Mouse (Mus musculus) liver, postnatal 0 days (tissue): ENCODE measurements around the gene Adora2a.

Source experiments
- CTCF ChIP-seq: sonication (generic); IDR thresholded peaks from 2 replicates; pipeline ENCODE4 v1.5.1; 2016; ENCODE audit warnings: antibody characterized with exemption, low read depth
- EP300 ChIP-seq: IDR thresholded peaks from 2 replicates; pipeline ENCODE4 v1.6.1; 2016; ENCODE audit warnings: antibody characterized with exemption, low read depth, mild to moderate bottlenecking

DNA sequence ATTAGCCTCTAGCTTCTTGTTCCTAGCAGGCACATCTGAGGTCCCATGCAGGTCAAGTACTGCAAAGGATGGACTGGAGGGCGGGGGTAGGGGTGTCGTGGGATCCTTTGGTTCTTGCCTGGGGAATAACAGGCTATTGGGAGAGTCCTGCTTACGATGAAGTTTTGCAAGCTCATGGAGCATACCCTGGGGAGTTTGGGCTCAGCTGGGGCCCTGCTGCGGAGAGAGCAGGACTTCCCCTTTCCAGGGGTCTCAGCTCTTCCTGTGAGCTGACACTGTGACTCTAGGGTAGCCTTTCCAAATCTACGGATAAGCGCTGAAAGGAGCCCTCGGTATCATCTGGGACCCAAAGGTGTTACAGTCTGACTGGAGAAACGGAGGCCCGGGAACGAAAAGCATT is 7.7 kb downstream of the Adora2a start:
- TF ChIP-seq CTCF: no peak
- TF ChIP-seq EP300: no peak
